Mouse (Mus musculus) layer of hippocampus, adult 2 months (tissue): Measurements from ENCODE around the gene Sema5b. TPM values are rescaled to one million over a fixed set of nuclear protein-coding genes. Genes with fewer than 3 reads are reported as not detected.
A peak's percentile ranks its signal among the peaks of the same experiment; 100 is the strongest.

Experiments
- DNase-seq, 2 experiments: peaks; one replicate each; pipeline ENCODE4 v3.0.0; 2022; ENCODE audit warnings: low spot score in 2 of 2
- H3K27ac ChIP-seq: fragments of 200-600 bp; 2 replicates; pipeline ENCODE4 v1.8.1; 2022
- H3K4me3 ChIP-seq: fragments of 200-600 bp; 2 replicates; pipeline ENCODE4 v1.8.1; 2022; ENCODE audit warnings: mild to moderate bottlenecking
- CTCF ChIP-seq: fragments of 200-600 bp; conservative IDR thresholded peaks from 2 replicates; pipeline ENCODE4 v1.8.1; 2022; ENCODE audit warnings: antibody characterized with exemption, mild to moderate bottlenecking, moderate library complexity
- total RNA-seq, 2 experiments: library from RNA; stranded (reverse); gene quantifications; 2 replicates each; pipeline ENCODE4 v1.2.3; 2021

Sema5b gene
- total RNA-seq, 2 experiments from 2014 or later: 18.3 to 19.7 TPM

GRCm38 (mm10) chr16:35603729-35604522 is 63.0 kb downstream of the Sema5b start:
- peak overlapping the region; percentile 18; the same call in 1 of the 2 replicates for H3K27ac ChIP-seq
- DNase-seq: peak in 1 of 2 experiments; percentile 48
- no peak for TF ChIP-seq CTCF
- peak overlapping the region; percentile 5 for H3K4me3 ChIP-seq

DNA sequence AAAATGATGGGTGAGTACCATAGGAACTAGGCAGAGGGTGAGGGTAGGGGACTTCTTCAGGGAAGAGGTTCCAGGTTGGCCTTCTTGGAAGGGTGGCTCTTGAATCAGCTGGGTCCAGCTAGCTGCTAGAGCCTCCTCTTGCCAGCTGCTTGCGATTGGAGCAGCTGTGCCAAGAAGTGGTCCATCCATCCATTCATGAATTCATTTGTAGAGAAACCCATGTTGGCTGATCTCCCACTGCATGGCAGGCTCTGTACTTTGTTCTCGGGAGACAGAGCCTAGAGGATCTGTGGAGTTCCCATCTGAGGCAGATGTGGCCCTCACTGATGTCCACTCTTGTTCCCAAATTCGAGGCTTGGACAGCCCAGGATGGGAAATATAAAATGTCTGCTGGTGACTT is 66.3 kb downstream of the Sema5b start:
- no peak for TF ChIP-seq CTCF
- no peak overlapping the region for H3K27ac ChIP-seq
- no peak overlapping the region for H3K4me3 ChIP-seq
- no peak for DNase-seq

DNA sequence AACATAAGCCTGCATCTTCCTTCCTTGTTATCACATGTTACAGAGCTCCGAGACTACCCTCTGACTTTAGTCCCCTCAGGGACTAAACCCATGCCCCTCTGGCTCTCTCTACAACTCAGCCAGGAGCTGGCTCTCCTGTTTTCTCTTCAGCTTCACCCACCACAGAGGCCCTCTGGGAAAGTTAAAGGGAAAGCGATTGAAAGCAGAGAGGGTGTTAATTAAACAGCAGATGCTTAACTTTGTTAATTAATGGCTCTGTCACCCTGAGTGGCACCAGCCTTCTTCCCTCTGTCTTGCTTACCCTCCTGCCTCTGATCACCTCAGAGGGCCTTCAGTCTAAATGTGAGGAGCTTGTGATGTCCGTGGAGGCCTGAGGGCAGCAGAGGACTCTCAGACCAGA is 67.3 kb downstream of the Sema5b start:
- no peak overlapping the region for H3K27ac ChIP-seq
- no peak for TF ChIP-seq CTCF
- no peak overlapping the region for H3K4me3 ChIP-seq
- DNase-seq: no peak

DNA sequence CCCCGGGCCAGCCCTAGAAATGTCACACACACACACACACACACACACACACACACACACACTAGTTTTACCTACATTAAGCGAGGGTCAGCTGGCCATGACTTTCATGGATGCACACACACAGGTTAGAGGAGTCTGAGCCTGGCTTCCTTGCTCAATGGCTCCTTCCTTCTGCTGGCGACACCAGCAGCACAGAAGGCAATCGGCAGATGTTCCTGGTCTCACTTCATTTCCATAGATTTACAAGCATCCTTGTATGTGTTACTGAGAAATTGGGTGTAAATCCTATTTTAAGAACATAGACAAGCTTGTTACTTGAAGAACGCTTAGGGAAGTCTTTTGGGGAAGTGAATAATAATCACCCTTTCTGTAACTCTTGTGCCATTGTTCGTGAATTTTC is 68.6 kb downstream of the Sema5b start:
- no peak for DNase-seq
- H3K27ac ChIP-seq: no peak overlapping the region
- no peak for TF ChIP-seq CTCF
- no peak overlapping the region for H3K4me3 ChIP-seq

GRCm38 (mm10) chr16:35613851-35614804 is 73.2 kb downstream of the Sema5b start:
- H3K4me3 ChIP-seq: no peak overlapping the region
- peak in 1 of 2 experiments; percentile 29 for DNase-seq
- no peak for TF ChIP-seq CTCF
- H3K27ac ChIP-seq: no peak overlapping the region

DNA sequence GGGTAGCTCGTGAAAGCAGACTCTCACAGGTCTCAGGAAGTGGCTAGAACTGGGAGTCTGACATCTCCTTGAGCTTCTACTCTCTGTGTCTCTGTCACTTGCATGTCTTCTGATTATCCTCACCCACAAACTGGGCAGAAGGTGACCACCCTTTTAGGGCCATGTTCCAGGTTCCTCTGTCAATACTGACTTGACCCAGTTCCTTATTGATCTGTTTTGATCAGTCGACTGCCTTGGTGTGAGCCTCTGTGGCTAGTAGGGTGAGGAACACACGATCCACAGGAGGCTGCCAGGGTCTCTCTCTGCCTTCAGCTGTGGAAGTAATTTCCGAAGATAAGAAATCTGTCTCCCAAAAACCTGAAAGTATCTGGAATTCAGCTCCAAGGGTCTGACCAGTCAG is 76.8 kb downstream of the Sema5b start:
- Histone ChIP-seq H3K4me3 (no peak overlapping the region), H3K27ac (no peak overlapping the region)
- no peak for DNase-seq
- no peak for TF ChIP-seq CTCF

DNA sequence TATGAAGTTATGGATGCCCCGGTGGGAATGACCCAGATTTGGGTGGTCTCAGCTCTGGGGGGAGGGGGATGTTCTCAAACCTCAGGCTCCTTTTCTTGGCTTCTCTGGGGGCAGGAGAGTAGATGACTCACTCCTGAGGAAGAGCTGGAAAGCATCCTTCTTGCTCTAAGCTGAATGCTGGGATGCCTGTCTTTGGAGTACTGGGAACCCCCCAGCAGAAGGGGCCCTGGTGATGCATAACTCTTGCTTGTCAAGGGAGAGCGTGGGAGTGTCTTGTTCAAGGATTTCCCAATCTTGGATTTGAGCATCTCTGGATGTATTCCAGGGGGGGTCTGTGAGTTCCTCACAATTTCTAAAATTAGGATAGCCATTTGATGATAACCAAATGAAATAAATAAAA is 82.1 kb downstream of the Sema5b start:
- no peak overlapping the region for H3K4me3 ChIP-seq
- DNase-seq: no peak
- H3K27ac ChIP-seq: no peak overlapping the region
- TF ChIP-seq CTCF: no peak

GRCm38 (mm10) chr16:35623986-35624385 is 83.0 kb downstream of the Sema5b start:
- no peak for TF ChIP-seq CTCF
- no peak for DNase-seq
- Histone ChIP-seq H3K4me3 (no peak overlapping the region), H3K27ac (no peak overlapping the region)

DNA sequence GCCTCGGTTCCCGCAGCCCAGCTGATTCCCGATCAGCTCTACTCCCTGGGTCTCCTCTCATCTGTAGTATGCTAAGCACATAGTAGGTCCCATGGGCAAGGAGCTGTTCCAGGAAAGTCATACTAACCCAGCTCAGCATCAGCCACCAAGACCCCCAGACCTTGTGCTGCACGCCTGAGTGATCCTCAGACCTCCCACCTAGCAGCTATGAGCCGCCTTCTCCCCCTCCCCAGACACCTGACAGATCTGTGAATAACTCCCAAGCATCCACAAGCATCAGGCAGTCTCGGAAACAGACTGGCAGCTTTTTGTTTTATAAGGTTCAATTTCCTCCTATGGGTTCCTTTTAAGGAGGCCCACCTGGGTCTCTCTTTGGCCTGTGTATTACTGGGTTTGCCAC is 83.9 kb downstream of the Sema5b start:
- Histone ChIP-seq H3K4me3 (no peak overlapping the region), H3K27ac (no peak overlapping the region)
- DNase-seq: no peak
- no peak for TF ChIP-seq CTCF

DNA sequence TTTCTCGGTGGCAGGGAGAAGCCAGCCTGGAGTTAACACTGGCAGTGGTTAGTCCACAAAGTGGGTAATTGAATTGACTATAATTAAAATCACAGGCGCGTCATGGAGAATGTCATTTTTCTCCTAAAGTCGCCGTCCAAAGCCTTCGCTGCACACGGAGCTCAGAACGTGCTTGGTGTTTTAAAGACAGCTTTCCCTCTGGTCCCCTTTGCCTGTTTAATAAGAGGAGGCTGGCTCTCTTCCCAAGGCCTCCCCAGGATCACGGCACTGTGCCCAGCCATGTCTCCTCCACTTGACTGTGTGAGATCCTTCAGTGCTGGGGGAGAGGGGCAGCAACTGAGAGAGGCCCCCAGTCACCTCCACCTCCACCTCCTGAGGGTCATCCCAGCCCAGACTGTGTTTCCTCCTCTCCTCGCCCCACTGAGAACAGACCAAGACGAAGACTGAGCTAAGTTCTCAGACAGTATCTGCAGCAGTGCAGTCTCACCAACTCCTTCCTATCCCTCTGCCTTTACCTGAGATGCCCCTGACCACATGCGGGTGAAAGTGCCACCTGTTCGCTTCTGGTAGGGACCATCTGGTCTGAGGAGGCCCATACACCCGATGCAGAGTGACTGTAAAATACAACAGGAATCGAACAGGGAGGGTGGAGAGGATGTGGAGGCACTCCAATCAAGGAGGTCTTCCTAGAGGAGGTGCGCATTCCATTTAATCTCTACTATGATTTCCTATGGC is 84.5 kb downstream of the Sema5b start:
- Histone ChIP-seq H3K4me3 (no peak overlapping the region), H3K27ac (no peak overlapping the region)
- DNase-seq: no peak
- no peak for TF ChIP-seq CTCF

DNA sequence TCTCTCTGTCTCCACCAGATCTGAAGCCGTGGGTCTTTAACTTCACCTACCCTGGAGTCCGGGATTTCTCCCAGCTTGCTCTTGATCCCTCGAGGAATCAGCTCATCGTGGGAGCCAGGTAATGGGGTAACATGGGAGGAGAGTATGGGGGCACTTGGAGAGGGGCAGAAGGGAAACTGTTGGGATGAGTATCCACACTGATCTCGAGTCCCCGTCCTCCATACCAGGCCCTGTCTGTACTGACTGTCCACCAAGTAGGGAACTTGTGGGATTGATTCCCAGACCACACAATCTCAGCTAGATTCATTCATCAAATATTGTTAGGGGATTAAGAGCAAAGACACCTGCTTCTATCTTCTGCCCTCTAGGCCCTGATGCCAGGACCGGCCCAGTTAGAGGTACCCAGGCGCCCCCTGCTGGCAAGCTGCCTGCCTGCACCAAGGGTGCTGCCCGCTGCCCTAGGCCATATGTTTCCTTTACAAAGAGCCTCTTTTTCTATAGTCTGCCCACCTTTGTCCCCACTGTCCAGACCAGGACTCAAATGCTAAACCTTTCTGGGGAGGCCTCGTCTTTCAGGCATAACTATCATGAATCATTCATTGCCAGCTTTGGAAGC is 87.2 kb downstream of the Sema5b start:
- no peak overlapping the region for H3K27ac ChIP-seq
- TF ChIP-seq CTCF: peak; percentile 98
- peak; percentile 53 to 84 for DNase-seq
- H3K4me3 ChIP-seq: no peak overlapping the region

- Histone ChIP-seq H3K4me3 (no peak overlapping the region), H3K27ac (no peak overlapping the region)
- no peak for TF ChIP-seq CTCF
- no peak for DNase-seq
Observed at GRCm38 (mm10) chr16:35630470-35631183, 89.7 kb downstream of the Sema5b start.
